Mouse (Mus musculus) testis, adult 2 months (tissue): ENCODE measurements around the gene Gpx1.

ENCODE experiments used
- CTCF ChIP-seq: fragments of 200-500 bp; IDR thresholded peaks from 2 replicates; pipeline ENCODE4 v1.5.1; 2012; ENCODE audit warnings: low read depth, mild to moderate bottlenecking, inconsistent platforms, low read length, moderate library complexity; ENCODE audit not compliant: control insufficient read depth, insufficient read depth, insufficient replicate concordance
- POLR2A ChIP-seq: fragments of 200-500 bp; IDR thresholded peaks from 2 replicates; pipeline ENCODE4 v1.6.1; 2012; ENCODE audit warnings: low read depth, mild to moderate bottlenecking, inconsistent platforms, low read length, moderate library complexity; ENCODE audit not compliant: control insufficient read depth

- TF ChIP-seq CTCF: no peak
- no peak for TF ChIP-seq POLR2A
Observed at GRCm38 (mm10) chr9:108301853-108302252, 36.9 kb upstream of the Gpx1 start.
